Mouse (Mus musculus): Measurements from ENCODE around the gene Ric3.
A peak's percentile ranks its signal among the peaks of the same experiment; 100 is the strongest.

DNA sequence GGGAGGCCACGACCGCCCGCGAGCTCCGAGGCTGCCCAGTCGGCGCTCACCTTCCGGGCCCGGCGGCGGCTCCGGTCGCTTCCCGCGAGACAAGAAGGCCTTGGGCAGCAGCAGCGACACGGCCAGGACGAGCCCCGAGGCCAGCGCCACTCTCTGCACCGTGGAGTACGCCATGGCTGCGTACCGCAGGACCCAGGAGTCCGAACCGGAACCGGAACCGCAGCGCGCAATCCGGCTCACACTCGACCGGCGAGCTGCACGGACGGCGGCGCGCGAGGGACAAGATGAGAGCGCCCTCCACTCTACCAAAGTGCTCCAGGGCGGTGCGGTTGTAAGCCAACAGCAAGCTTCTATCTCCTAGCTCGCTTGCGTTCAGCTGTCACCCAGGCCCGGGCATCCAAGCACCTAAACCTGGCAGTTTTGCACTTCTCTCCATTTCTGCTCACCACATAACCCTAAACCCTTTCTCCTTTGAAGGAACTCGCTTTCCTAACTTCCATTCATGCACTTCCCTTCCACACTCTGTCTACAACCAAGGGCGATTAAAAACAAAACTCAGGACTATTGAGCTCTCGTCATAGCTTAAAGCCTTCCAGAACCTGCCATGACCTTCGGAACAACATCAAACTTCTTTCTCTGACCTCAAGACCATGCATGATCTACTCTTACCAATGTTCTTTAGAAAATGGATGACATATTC, at the start of gene Ric3:
- TF ChIP-seq CTCF (IDR thresholded peaks at IDR 0.05; ENCODE audit: control insufficient read depth, insufficient read depth, insufficient replicate concordance, low read depth, low read length) (no peak), POLR2A (IDR thresholded peaks at IDR 0.05; ENCODE audit: control insufficient read depth, low read depth, low read length) (peak; percentile 79)
